Mouse (Mus musculus) neural tube, embryonic 15.5 days (tissue): Measurements from ENCODE around the gene Apol7a. TPM values are rescaled to one million over a fixed set of nuclear protein-coding genes. Genes with fewer than 3 reads are reported as not detected.
"Not testable (repeated sequence)": the region's sequence is repeated elsewhere in the genome, so short reads cannot be mapped to it uniquely, and the experiment has no call there.

Source experiments
- ATAC-seq: fragments of 200-750 bp; cut with Nextera tagmentation; 2 replicates; pipeline ENCODE4 v1.8.0; 2017; ENCODE audit warnings: mild to moderate bottlenecking, moderate TSS enrichment, moderate library complexity; ENCODE audit not compliant: low FRiP score
- H3K27ac ChIP-seq: fragments of 300-500 bp; sonication (generic); replicated peaks from 2 replicates; pipeline ENCODE4 v1.5.1; 2015; ENCODE audit warnings: mild to moderate bottlenecking, inconsistent platforms
- H3K27me3 ChIP-seq: fragments of 300-500 bp; sonication (generic); replicated peaks from 2 replicates; pipeline ENCODE4 v1.6.1; 2015; ENCODE audit warnings: inconsistent platforms
- H3K36me3 ChIP-seq: fragments of 300-500 bp; sonication (generic); 2 replicates; pipeline ENCODE4 v1.6.1; 2015; ENCODE audit warnings: inconsistent platforms
- H3K4me1 ChIP-seq: fragments of 300-500 bp; sonication (generic); 2 replicates; pipeline ENCODE4 v1.6.1; 2015; ENCODE audit warnings: inconsistent platforms
- H3K4me2 ChIP-seq: fragments of 300-500 bp; sonication (generic); 2 replicates; pipeline ENCODE4 v1.6.1; 2015; ENCODE audit warnings: inconsistent platforms, mild to moderate bottlenecking, moderate library complexity
- H3K4me3 ChIP-seq: fragments of 300-500 bp; sonication (generic); replicated peaks from 2 replicates; pipeline ENCODE4 v1.5.1; 2015; ENCODE audit warnings: mild to moderate bottlenecking, inconsistent platforms
- H3K9ac ChIP-seq: fragments of 300-500 bp; sonication (generic); replicated peaks from 2 replicates; pipeline ENCODE4 v1.6.1; 2015; ENCODE audit warnings: mild to moderate bottlenecking, inconsistent platforms
- H3K9me3 ChIP-seq: fragments of 300-500 bp; sonication (generic); replicated peaks from 2 replicates; pipeline ENCODE4 v1.6.1; 2016; ENCODE audit warnings: inconsistent platforms
- WGBS: fragments of 180-500 bp; shearing (Covaris S2); methylation state at CpG from one replicate; pipeline ENCODE4 v1.1.7; 2015; ENCODE audit warnings: mixed read lengths; 5-methylcytosine and 5-hydroxymethylcytosine counted together
- polyA plus RNA-seq: library from polyadenylated mRNA; unstranded; fragments of >200 nt; fragmentation: Nextera tagmentation; extraction: Ambion mirVana; gene quantifications from 2 replicates; pipeline ENCODE4 v1.2.1, GENCODE M21; 2015

Apol7a gene
- polyA plus RNA-seq, 1 experiment from 2014 or later: not detected

GRCm38 (mm10) chr15:77397450-77398132 lies 1.3 kb downstream of the Apol7a start:
- not testable (repeated sequence) for H3K4me3 ChIP-seq, H3K9me3 ChIP-seq, ATAC-seq, H3K27me3 ChIP-seq, H3K4me1 ChIP-seq, H3K9ac ChIP-seq, H3K4me2 ChIP-seq, H3K27ac ChIP-seq, H3K36me3 ChIP-seq
- WGBS: 80% methylated on average over 11 of the region's 11 CpGs

- not testable (repeated sequence) for H3K4me3 ChIP-seq, H3K4me1 ChIP-seq, ATAC-seq, H3K9ac ChIP-seq, H3K27ac ChIP-seq, H3K4me2 ChIP-seq, H3K27me3 ChIP-seq, H3K36me3 ChIP-seq, H3K9me3 ChIP-seq
- WGBS: 80% methylated on average over 3 of the region's 3 CpGs
Measured at GRCm38 (mm10) chr15:77393832-77394231, 5.1 kb downstream of the Apol7a start.

GRCm38 (mm10) chr15:77387462-77387861 lies 11.4 kb downstream of the Apol7a start:
- Histone ChIP-seq H3K4me1 (no peaks in the 10 kb centered on the region), H3K9ac (no peak overlapping the region), H3K36me3 (no peaks in the 10 kb centered on the region), H3K4me2 (no peak overlapping the region), H3K9me3 (no peaks in the 10 kb centered on the region), H3K27me3 (no peaks in the 10 kb centered on the region), H3K27ac (no peak overlapping the region), H3K4me3 (no peak overlapping the region)
- no peak for ATAC-seq
- 93% methylated on average over 2 of the region's 2 CpGs for WGBS

- Histone ChIP-seq H3K36me3 (no peaks in the 10 kb centered on the region), H3K27me3 (no peaks in the 10 kb centered on the region), H3K4me1 (no peaks in the 10 kb centered on the region), H3K9ac (no peak overlapping the region), H3K9me3 (no peaks in the 10 kb centered on the region), H3K27ac (no peak overlapping the region), H3K4me2 (no peak overlapping the region), H3K4me3 (no peak overlapping the region)
- no peak for ATAC-seq
- 93% methylated on average over 7 of the region's 7 CpGs for WGBS
Measured at GRCm38 (mm10) chr15:77384340-77385030, 14.4 kb downstream of the Apol7a start.

- Histone ChIP-seq H3K27me3 (no peaks in the 10 kb centered on the region), H3K27ac (no peak overlapping the region), H3K4me1 (no peaks in the 10 kb centered on the region), H3K9ac (no peak overlapping the region), H3K4me2 (no peak overlapping the region), H3K36me3 (no peaks in the 10 kb centered on the region), H3K9me3 (no peaks in the 10 kb centered on the region), H3K4me3 (no peak overlapping the region)
- no peak for ATAC-seq
- 77% methylated on average over 1 of the region's 1 CpGs for WGBS
Measured at GRCm38 (mm10) chr15:77382880-77383279, 16.0 kb downstream of the Apol7a start.

- H3K9me3 ChIP-seq: no peaks in the 10 kb centered on the region
- no peak overlapping the region for H3K4me3 ChIP-seq
- H3K9ac ChIP-seq: no peak overlapping the region
- ATAC-seq: no peak
- no peaks in the 10 kb centered on the region for H3K4me1 ChIP-seq
- no peaks in the 10 kb centered on the region for H3K36me3 ChIP-seq
- no peak overlapping the region for H3K27ac ChIP-seq
- no peaks in the 10 kb centered on the region for H3K27me3 ChIP-seq
- 90% methylated on average over 11 of the region's 11 CpGs for WGBS
- no peak overlapping the region for H3K4me2 ChIP-seq
Measured at GRCm38 (mm10) chr15:77382271-77382850, 16.5 kb downstream of the Apol7a start.

GRCm38 (mm10) chr15:77381481-77381880 lies 17.4 kb downstream of the Apol7a start:
- WGBS: 80% methylated on average over 6 of the region's 6 CpGs
- no peaks in the 10 kb centered on the region for H3K36me3 ChIP-seq
- no peak overlapping the region for H3K4me3 ChIP-seq
- no peaks in the 10 kb centered on the region for H3K27me3 ChIP-seq
- no peak overlapping the region for H3K4me2 ChIP-seq
- H3K9me3 ChIP-seq: no peaks in the 10 kb centered on the region
- no peak for ATAC-seq
- no peak overlapping the region for H3K27ac ChIP-seq
- H3K9ac ChIP-seq: no peak overlapping the region
- H3K4me1 ChIP-seq: no peaks in the 10 kb centered on the region

GRCm38 (mm10) chr15:77379921-77380320 lies 19.0 kb downstream of the Apol7a start:
- no peak overlapping the region for H3K27ac ChIP-seq
- H3K9ac ChIP-seq: no peak overlapping the region
- no peaks in the 10 kb centered on the region for H3K4me1 ChIP-seq
- WGBS: 60% methylated on average over 4 of the region's 4 CpGs
- H3K4me3 ChIP-seq: no peak overlapping the region
- no peak overlapping the region for H3K4me2 ChIP-seq
- ATAC-seq: no peak
- H3K9me3 ChIP-seq: no peaks in the 10 kb centered on the region
- H3K27me3 ChIP-seq: no peaks in the 10 kb centered on the region
- no peaks in the 10 kb centered on the region for H3K36me3 ChIP-seq

- no peak overlapping the region for H3K4me3 ChIP-seq
- WGBS: 89% methylated on average over 4 of the region's 4 CpGs
- H3K4me2 ChIP-seq: no peak overlapping the region
- ATAC-seq: no peak
- no peaks in the 10 kb centered on the region for H3K4me1 ChIP-seq
- no peak overlapping the region for H3K27ac ChIP-seq
- no peaks in the 10 kb centered on the region for H3K36me3 ChIP-seq
- H3K27me3 ChIP-seq: no peaks in the 10 kb centered on the region
- no peak overlapping the region for H3K9ac ChIP-seq
- no peaks in the 10 kb centered on the region for H3K9me3 ChIP-seq
Measured at GRCm38 (mm10) chr15:77377419-77377818, 21.5 kb downstream of the Apol7a start.

- ATAC-seq: no peak
- no peak overlapping the region for H3K4me3 ChIP-seq
- H3K9me3 ChIP-seq: no peaks in the 10 kb centered on the region
- no peak overlapping the region for H3K4me2 ChIP-seq
- no peaks in the 10 kb centered on the region for H3K27me3 ChIP-seq
- no peaks in the 10 kb centered on the region for H3K36me3 ChIP-seq
- no peak overlapping the region for H3K27ac ChIP-seq
- no peaks in the 10 kb centered on the region for H3K4me1 ChIP-seq
- H3K9ac ChIP-seq: no peak overlapping the region
- WGBS: 73% methylated on average over 7 of the region's 7 CpGs
Measured at GRCm38 (mm10) chr15:77376920-77377319, 22.0 kb downstream of the Apol7a start.

GRCm38 (mm10) chr15:77370588-77370987 lies 28.3 kb downstream of the Apol7a start:
- Histone ChIP-seq H3K27me3 (no peaks in the 10 kb centered on the region), H3K27ac (no peak overlapping the region), H3K9ac (no peak overlapping the region), H3K4me3 (no peak overlapping the region), H3K9me3 (no peaks in the 10 kb centered on the region), H3K36me3 (no peaks in the 10 kb centered on the region), H3K4me1 (peaks cover 26% of the 10 kb centered on the region), H3K4me2 (no peak overlapping the region)
- WGBS: 89% methylated on average over 8 of the region's 8 CpGs
- ATAC-seq: no peak

- no peak for ATAC-seq
- H3K4me1 ChIP-seq: peaks cover 26% of the 10 kb centered on the region
- H3K27ac ChIP-seq: no peak overlapping the region
- H3K36me3 ChIP-seq: no peaks in the 10 kb centered on the region
- no peak overlapping the region for H3K4me3 ChIP-seq
- no peak overlapping the region for H3K9ac ChIP-seq
- 94% methylated on average over 21 of the region's 21 CpGs for WGBS
- no peak overlapping the region for H3K4me2 ChIP-seq
- no peaks in the 10 kb centered on the region for H3K9me3 ChIP-seq
- no peaks in the 10 kb centered on the region for H3K27me3 ChIP-seq
Measured at GRCm38 (mm10) chr15:77369981-77370380, 28.9 kb downstream of the Apol7a start.
